Mouse (Mus musculus): ENCODE results near the gene Iqsec1. TPM values are rescaled to one million over a fixed set of nuclear protein-coding genes. Genes with fewer than 3 reads are reported as not detected.

Iqsec1 gene
- polyA plus RNA-seq (2014; fragmentation: Illumina TruSeq; extraction: RNeasy Lipid Tissue Mini Kit (QIAGEN cat#74804); ENCODE audit: insufficient read depth, low read depth, low replicate concordance), result 28.5 TPM

GRCm38 (mm10) chr6:90988648-90989317 is at the start of gene Iqsec1:
Gene Iqsec1, minus strand, starts transcription at chr6:90988685.

Other genes with a start within 250 kb of the Iqsec1 start
- gene Nup210, start 128.1 kb upstream of the Iqsec1 start, polyA plus RNA-seq (2014; fragmentation: Illumina TruSeq; extraction: RNeasy Lipid Tissue Mini Kit (QIAGEN cat#74804); ENCODE audit: insufficient read depth, low read depth, low replicate concordance), result 7.2 TPM
- gene Hdac11, start 168.0 kb upstream of the Iqsec1 start, polyA plus RNA-seq (2014; fragmentation: Illumina TruSeq; extraction: RNeasy Lipid Tissue Mini Kit (QIAGEN cat#74804); ENCODE audit: insufficient read depth, low read depth, low replicate concordance), result 7.3 TPM
- gene Fbln2, start 223.8 kb upstream of the Iqsec1 start, polyA plus RNA-seq (2014; fragmentation: Illumina TruSeq; extraction: RNeasy Lipid Tissue Mini Kit (QIAGEN cat#74804); ENCODE audit: insufficient read depth, low read depth, low replicate concordance), result 9.6 TPM